Mouse (Mus musculus) kidney, embryonic 16.5 days (tissue): ENCODE measurements at regions not wholly inside any gene's neighbourhood (a gene's known extent, or its start where the extent isn't known, plus 50 kb on each side); places are given as distances from the start of the nearest gene placed in this dataset.

Source experiments
- ATAC-seq: fragments of 200-750 bp; cut with Nextera tagmentation; 2 replicates; pipeline ENCODE4 v1.8.0; 2017; ENCODE audit warnings: moderate TSS enrichment; ENCODE audit not compliant: low FRiP score, low TSS enrichment
- H3K27ac ChIP-seq: fragments of 300-500 bp; sonication (generic); 2 replicates; pipeline ENCODE4 v1.5.1; 2014; ENCODE audit warnings: low read length
- H3K27me3 ChIP-seq: fragments of 300-500 bp; sonication (generic); 2 replicates; pipeline ENCODE4 v1.6.1; 2014; ENCODE audit warnings: low read length, control low read depth, mixed read lengths; ENCODE audit not compliant: insufficient read depth
- H3K36me3 ChIP-seq: fragments of 300-500 bp; sonication (generic); 2 replicates; pipeline ENCODE4 v1.6.1; 2014; ENCODE audit warnings: low read length, control low read depth, mixed read lengths; ENCODE audit not compliant: insufficient read depth
- H3K4me1 ChIP-seq: fragments of 300-500 bp; sonication (generic); 2 replicates; pipeline ENCODE4 v1.6.1; 2014; ENCODE audit warnings: low read length, control low read depth, mixed read lengths; ENCODE audit not compliant: insufficient read depth
- H3K4me2 ChIP-seq: fragments of 300-500 bp; sonication (generic); replicated peaks from 2 replicates; pipeline ENCODE4 v1.6.1; 2014; ENCODE audit warnings: low read depth, low read length
- H3K4me3 ChIP-seq: fragments of 300-500 bp; sonication (generic); 2 replicates; pipeline ENCODE4 v1.5.1; 2014; ENCODE audit warnings: mild to moderate bottlenecking, low read length
- H3K9ac ChIP-seq: fragments of 300-500 bp; sonication (generic); replicated peaks from 2 replicates; pipeline ENCODE4 v1.6.1; 2014; ENCODE audit warnings: low read length
- H3K9me3 ChIP-seq: fragments of 300-500 bp; sonication (generic); 2 replicates; pipeline ENCODE4 v1.6.1; 2016; ENCODE audit warnings: low read length, control low read depth
- WGBS: fragments of 180-500 bp; shearing (Covaris S2); extraction: QIAGEN DNeasy Blood & Tissue Kit; methylation state at CpG from one replicate; pipeline ENCODE4 v1.1.7; 2014; 5-methylcytosine and 5-hydroxymethylcytosine counted together

DNA sequence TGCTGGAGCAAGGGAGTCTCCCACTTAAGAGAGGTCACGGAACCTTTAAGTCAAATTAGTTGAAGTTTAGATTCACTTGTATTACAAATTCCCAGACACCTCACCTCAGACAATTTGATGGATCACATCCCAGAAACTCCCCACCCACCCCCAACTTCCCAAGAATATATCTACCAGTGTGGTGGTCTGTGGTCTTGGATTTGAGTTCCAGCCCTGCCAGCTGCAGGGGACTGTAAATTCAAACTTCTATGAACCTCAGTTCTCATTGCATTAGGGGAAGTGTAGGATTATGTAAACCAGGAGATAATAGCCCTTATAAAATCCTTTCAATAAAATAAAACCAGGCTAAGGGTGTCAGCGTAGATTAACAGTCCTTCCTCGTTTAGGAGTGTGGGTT is 311.2 kb upstream of the Spag17 start:
- ATAC-seq, result no peak
- no peak overlapping the region for H3K4me2 ChIP-seq
- 48% methylated on average over 3 of the region's 3 CpGs for WGBS
- H3K36me3 ChIP-seq, result no peaks in the 10 kb centered on the region
- no peak overlapping the region for H3K9ac ChIP-seq
- no peaks in the 10 kb centered on the region for H3K9me3 ChIP-seq
- H3K27me3 ChIP-seq, result no peaks in the 10 kb centered on the region
- no peak overlapping the region for H3K4me3 ChIP-seq
- no peak overlapping the region for H3K27ac ChIP-seq
- H3K4me1 ChIP-seq, result no peaks in the 10 kb centered on the region

DNA sequence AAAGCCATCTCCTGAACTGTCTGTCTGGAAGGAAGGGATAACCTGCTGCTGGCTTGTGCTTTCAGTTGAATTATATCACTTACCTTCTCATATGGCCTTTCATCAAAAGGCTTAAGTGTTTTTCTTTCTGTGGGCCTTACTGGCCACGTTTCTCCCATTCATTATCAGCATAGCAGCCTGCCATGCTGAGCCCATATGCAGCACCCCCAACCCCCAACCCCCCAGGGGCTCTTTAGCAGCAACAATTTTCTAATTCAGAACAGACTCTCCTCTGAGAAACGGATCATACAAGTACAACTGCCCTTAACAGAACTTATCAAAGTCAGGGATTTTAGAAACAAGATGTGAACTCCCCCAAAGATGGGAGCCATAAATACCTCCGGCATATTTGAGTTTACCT is 282.5 kb upstream of the Spag17 start:
- 41% methylated on average over 3 of the region's 3 CpGs for WGBS
- H3K4me3 ChIP-seq, result no peak overlapping the region
- H3K27me3 ChIP-seq, result no peaks in the 10 kb centered on the region
- no peaks in the 10 kb centered on the region for H3K36me3 ChIP-seq
- no peak for ATAC-seq
- H3K27ac ChIP-seq, result no peak overlapping the region
- H3K9ac ChIP-seq, result no peak overlapping the region
- no peaks in the 10 kb centered on the region for H3K4me1 ChIP-seq
- no peaks in the 10 kb centered on the region for H3K9me3 ChIP-seq
- no peak overlapping the region for H3K4me2 ChIP-seq

DNA sequence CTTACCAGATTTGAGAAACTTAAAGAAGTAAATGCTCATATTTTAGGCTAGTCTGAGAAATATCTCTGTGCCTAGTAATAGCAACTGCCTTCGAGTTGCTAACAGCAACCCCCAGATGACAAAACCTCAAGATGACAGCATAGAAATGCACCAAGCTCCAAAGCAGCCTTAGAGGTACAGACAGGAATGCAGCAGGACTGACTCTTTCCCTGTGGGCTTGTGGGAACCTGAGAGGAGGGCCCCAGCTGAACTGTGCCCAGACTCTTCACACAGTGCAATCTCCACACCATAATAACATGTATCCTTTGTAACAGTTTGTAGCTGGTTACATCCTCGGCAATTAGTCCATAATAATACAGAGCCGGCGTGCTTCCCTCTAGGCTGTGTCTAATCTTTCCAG is 252.9 kb upstream of the Spag17 start:
- no peak for ATAC-seq
- H3K4me2 ChIP-seq, result no peak overlapping the region
- H3K27ac ChIP-seq, result no peak overlapping the region
- 85% methylated on average over 4 of the region's 4 CpGs for WGBS
- no peak overlapping the region for H3K9ac ChIP-seq
- H3K36me3 ChIP-seq, result no peaks in the 10 kb centered on the region
- H3K9me3 ChIP-seq, result no peaks in the 10 kb centered on the region
- H3K4me1 ChIP-seq, result no peaks in the 10 kb centered on the region
- no peaks in the 10 kb centered on the region for H3K27me3 ChIP-seq
- no peak overlapping the region for H3K4me3 ChIP-seq

DNA sequence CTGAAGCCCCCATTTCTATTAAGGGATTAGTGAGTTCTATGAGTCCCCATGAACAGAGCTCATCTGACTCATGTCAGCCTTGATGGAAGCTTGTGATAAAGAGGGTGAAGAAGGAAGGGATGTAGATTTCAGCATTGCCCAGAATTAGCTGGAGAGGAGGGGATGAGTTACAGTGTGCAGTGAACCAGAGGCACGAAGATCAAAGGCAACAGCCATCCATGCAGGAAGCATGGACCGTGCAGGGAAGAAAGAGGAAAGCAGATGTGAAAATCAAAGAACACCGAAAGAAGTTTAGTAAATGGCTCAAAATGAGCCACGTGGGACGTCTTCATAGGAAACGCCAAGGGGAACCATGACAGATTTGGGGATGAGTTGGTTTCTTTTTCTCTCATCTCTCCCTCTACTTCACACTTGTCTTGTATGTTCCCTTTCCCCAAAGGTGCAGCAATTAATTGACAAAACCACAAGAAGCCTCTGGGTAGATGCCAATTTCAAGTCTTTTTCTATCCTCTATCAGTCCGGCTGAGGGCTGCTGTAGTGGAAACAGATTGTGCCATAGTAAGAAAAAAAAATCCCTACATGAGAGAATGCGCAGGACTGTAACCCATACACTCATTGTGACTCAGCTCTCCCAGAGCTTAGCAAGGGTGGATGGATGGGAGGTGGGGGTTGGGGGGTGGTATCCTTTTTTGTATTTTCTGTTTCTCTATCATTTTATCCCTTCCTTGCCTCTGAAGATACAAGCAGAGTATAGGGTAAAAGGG is 243.7 kb upstream of the Spag17 start:
- Histone ChIP-seq H3K27me3 (no peaks in the 10 kb centered on the region), H3K9ac (no peak overlapping the region), H3K27ac (no peak overlapping the region), H3K4me2 (no peak overlapping the region), H3K4me3 (no peak overlapping the region), H3K9me3 (no peaks in the 10 kb centered on the region), H3K4me1 (0 out of 2 replicates have a peak, but pooled peaks cover 3% of the 10 kb centered on the region), H3K36me3 (no peaks in the 10 kb centered on the region)
- 39% methylated on average over 8 of the region's 8 CpGs for WGBS
- ATAC-seq, result peak; percentile 75; the same call in 1 of the 2 replicates

DNA sequence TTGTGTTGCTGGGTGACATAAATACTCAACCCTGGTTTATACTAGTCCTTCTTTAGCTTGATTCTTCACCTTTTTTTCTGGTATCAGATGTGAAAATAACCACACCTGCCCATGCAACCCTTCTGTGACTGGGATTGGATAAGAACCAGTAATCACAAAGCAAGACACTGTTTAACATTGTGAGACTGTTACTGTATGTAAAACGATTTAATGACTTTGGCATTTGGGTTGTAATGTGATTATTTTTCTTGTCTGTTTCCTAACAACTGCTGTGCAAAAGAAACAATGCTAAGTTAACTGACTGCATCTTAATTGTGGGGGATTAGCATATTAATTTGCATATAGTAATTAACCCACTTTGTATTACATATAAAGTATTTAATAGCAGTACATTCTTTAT is 240.3 kb upstream of the Spag17 start:
- Histone ChIP-seq H3K4me3 (no peak overlapping the region), H3K4me2 (no peak overlapping the region), H3K27me3 (no peaks in the 10 kb centered on the region), H3K9me3 (no peaks in the 10 kb centered on the region), H3K9ac (no peak overlapping the region), H3K36me3 (no peaks in the 10 kb centered on the region), H3K4me1 (0 out of 2 replicates have a peak, but pooled peaks cover 3% of the 10 kb centered on the region), H3K27ac (no peak overlapping the region)
- 81% methylated on average over 1 of the region's 1 CpGs for WGBS
- ATAC-seq, result no peak

DNA sequence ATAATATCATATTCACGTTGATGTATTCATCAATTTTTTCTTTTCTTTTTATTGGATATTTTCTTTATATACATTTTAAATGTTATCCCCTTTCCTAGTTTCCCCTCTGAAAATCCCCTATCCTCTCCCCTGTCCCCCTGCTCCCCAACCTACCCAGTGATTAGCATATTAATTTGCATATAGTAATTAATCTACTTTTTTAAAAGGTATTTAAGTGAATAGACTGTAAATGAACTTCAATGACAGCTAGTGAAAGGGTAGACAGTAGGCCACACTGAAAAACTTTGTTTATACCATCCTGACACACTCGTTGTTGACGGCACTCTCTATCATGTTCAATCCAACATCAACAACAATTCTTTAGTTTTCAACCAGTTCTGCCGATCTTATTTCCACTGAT is 239.9 kb upstream of the Spag17 start:
- Histone ChIP-seq H3K9ac (no peak overlapping the region), H3K4me1 (0 out of 2 replicates have a peak, but pooled peaks cover 3% of the 10 kb centered on the region), H3K4me3 (no peak overlapping the region), H3K27me3 (no peaks in the 10 kb centered on the region), H3K4me2 (no peak overlapping the region), H3K9me3 (no peaks in the 10 kb centered on the region), H3K36me3 (no peaks in the 10 kb centered on the region), H3K27ac (no peak overlapping the region)
- WGBS, result 97% methylated on average over 4 of the region's 4 CpGs
- no peak for ATAC-seq

DNA sequence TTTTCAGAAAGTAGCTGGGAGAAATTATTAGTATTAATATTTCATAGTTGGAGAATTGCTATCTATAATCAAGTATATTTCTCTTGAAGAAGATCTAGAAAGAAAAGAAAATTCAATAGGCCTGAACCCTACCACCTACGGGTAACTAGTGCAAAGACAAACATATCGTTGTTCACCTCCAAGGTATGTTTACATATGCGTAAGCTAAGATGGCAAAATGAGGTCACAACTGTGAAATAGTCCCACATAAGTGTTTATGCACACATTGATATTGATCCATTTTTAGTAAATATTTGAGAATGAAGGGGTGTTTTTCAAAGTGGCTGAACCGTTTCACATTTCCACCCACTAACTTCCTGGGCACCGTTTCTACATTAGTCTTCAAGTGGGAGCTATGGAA is 227.6 kb upstream of the Spag17 start:
- WGBS, result 78% methylated on average over 5 of the region's 5 CpGs
- no peaks in the 10 kb centered on the region for H3K4me1 ChIP-seq
- H3K4me2 ChIP-seq, result no peak overlapping the region
- no peaks in the 10 kb centered on the region for H3K27me3 ChIP-seq
- H3K9me3 ChIP-seq, result no peaks in the 10 kb centered on the region
- ATAC-seq, result no peak
- H3K36me3 ChIP-seq, result no peaks in the 10 kb centered on the region
- no peak overlapping the region for H3K27ac ChIP-seq
- H3K9ac ChIP-seq, result no peak overlapping the region
- no peak overlapping the region for H3K4me3 ChIP-seq

DNA sequence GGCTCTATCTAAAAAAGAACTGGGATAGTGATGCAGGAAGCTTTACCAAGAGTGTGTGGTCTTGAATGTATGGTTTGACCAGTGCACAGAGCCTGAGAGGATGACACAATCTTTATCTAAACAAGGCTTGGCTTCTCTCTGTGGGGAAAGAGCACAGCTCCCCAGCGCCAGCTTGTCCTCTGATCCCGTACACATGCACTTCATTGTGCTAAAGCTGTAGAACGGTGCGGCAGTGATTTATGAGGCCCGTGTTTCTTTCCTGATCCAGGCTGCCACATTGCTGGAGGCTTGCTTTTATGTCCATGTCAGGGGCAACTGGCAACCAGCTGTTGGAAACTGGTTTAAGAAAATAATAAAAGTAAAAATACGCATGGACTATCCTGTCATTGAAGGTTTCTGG is 221.4 kb upstream of the Spag17 start:
- ATAC-seq, result no peak
- Histone ChIP-seq H3K4me3 (no peak overlapping the region), H3K9ac (no peak overlapping the region), H3K9me3 (no peaks in the 10 kb centered on the region), H3K4me2 (no peak overlapping the region), H3K27ac (no peak overlapping the region), H3K27me3 (no peaks in the 10 kb centered on the region), H3K36me3 (no peaks in the 10 kb centered on the region), H3K4me1 (no peaks in the 10 kb centered on the region)
- 21% methylated on average over 6 of the region's 6 CpGs for WGBS

DNA sequence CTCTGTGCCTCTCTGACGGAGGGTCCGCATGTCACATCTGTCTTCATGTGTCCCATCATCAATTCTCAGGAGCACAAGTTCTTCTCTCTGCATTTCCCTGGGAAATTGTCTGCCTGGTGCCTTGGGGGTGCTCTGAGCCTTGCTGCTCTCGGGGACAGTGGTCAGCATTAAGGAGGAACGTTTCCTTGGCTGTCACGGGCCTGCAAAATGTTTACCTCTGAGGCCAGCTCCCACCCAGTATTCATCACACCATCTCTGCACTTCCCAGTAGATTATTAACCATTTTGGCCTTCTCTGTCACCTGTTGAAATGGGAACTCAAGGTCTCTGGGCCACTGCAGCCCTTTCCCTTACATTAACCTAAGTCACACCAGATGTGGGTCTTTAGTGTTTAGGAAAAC is 219.8 kb upstream of the Spag17 start:
- no peaks in the 10 kb centered on the region for H3K36me3 ChIP-seq
- H3K9ac ChIP-seq, result no peak overlapping the region

DNA sequence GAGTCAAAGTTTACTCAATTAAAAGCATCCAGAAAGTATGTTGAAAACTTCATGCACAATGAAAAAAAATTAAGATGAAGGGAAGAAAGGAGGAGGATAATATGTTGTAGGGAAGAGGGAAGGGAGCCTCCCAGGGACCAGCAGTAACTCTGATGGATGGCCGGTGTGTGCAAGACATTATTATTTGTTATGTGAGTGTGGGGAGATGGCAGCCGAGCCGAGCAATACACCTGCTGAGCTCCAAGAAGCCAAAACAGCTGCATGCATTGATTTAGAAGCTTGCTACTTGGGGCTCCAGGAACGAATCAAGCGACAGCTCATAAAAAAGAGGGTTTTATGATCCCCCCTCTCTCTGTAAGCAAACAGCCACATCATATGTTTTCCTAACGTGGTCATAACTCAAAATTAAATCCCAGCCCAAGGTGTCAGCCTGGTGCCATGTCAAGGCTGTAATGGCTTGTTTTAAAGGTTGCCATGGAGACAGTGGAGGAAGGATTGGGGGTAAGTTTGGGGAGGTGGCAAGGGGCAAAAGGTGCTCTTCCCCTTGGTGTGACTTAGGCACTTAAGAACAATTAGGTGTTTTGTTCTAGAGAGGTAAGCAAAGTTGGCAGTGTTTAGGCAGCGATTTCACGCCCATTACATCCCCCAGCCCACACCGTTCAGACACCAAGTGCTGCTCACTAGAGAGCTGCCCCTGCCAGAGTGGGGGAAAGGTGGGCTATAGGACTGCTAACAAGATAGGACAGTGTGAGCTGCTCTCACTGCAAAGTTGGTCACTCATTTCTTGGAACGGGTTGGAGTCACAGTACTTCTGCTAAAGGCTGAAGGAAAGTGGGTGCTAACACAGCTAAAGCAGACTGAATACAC is 219.1 kb upstream of the Spag17 start:
- Histone ChIP-seq H3K9me3 (no peaks in the 10 kb centered on the region), H3K9ac (no peak overlapping the region), H3K4me1 (no peaks in the 10 kb centered on the region), H3K4me3 (no peak overlapping the region), H3K27me3 (no peaks in the 10 kb centered on the region), H3K4me2 (no peak overlapping the region), H3K27ac (no peak overlapping the region), H3K36me3 (no peaks in the 10 kb centered on the region)
- WGBS, result 7% methylated on average over 10 of the region's 10 CpGs
- no peak for ATAC-seq

More for the DNA sequence above, 219.8 kb upstream of the Spag17 start:
- Histone ChIP-seq H3K27me3 (no peaks in the 10 kb centered on the region), H3K27ac (no peak overlapping the region), H3K4me2 (no peak overlapping the region), H3K9me3 (no peaks in the 10 kb centered on the region), H3K4me3 (no peak overlapping the region), H3K4me1 (no peaks in the 10 kb centered on the region)
- ATAC-seq, result no peak
- WGBS, result 47% methylated on average over 5 of the region's 5 CpGs
